Mouse (Mus musculus) midbrain, embryonic 11.5 days (tissue): ENCODE measurements around the gene Adat3. TPM values are rescaled to one million over a fixed set of nuclear protein-coding genes. Genes with fewer than 3 reads are reported as not detected.

Experiments
- ATAC-seq: fragments of 200-750 bp; cut with Nextera tagmentation; 2 replicates; pipeline ENCODE4 v1.8.0; 2017; ENCODE audit warnings: moderate TSS enrichment, moderate library complexity; ENCODE audit not compliant: low FRiP score
- DNase-seq: peaks from one replicate; pipeline ENCODE4 v3.0.0; 2015; ENCODE audit warnings: low spot score; ENCODE audit errors: missing footprints
- H3K27ac ChIP-seq: fragments of 300-500 bp; sonication (generic); 2 replicates; pipeline ENCODE4 v1.5.1; 2014; ENCODE audit warnings: low read depth, low read length
- H3K27me3 ChIP-seq: fragments of 300-500 bp; sonication (generic); 2 replicates; pipeline ENCODE4 v1.6.1; 2014; ENCODE audit warnings: mild to moderate bottlenecking, low read length, moderate library complexity, mixed read lengths; ENCODE audit not compliant: control insufficient read depth, insufficient read depth
- H3K36me3 ChIP-seq: fragments of 300-500 bp; sonication (generic); 2 replicates; pipeline ENCODE4 v1.6.1; 2014; ENCODE audit warnings: mild to moderate bottlenecking, low read length, moderate library complexity, mixed read lengths; ENCODE audit not compliant: control insufficient read depth, insufficient read depth
- H3K4me1 ChIP-seq: fragments of 300-500 bp; sonication (generic); 2 replicates; pipeline ENCODE4 v1.6.1; 2014; ENCODE audit warnings: low read length; ENCODE audit not compliant: control insufficient read depth, insufficient read depth
- H3K4me2 ChIP-seq: fragments of 300-500 bp; sonication (generic); 2 replicates; pipeline ENCODE4 v1.6.1; 2014; ENCODE audit warnings: mild to moderate bottlenecking, moderate library complexity
- H3K4me3 ChIP-seq: fragments of 300-500 bp; sonication (generic); 2 replicates; pipeline ENCODE4 v1.5.1; 2014; ENCODE audit warnings: low read depth, low read length
- H3K9ac ChIP-seq: fragments of 300-500 bp; sonication (generic); 2 replicates; pipeline ENCODE4 v1.6.1; 2014; ENCODE audit warnings: low read length
- H3K9me3 ChIP-seq: fragments of 300-500 bp; sonication (generic); 2 replicates; pipeline ENCODE4 v1.6.1; 2016; ENCODE audit warnings: low read length; ENCODE audit not compliant: control insufficient read depth
- WGBS: fragments of 180-500 bp; shearing (Covaris S2); extraction: QIAGEN DNeasy Blood & Tissue Kit; methylation state at CpG from one replicate; pipeline ENCODE4 v1.1.7; 2014; 5-methylcytosine and 5-hydroxymethylcytosine counted together
- polyA plus RNA-seq: library from polyadenylated mRNA; unstranded; fragments of >200 nt; fragmentation: Nextera tagmentation; extraction: Ambion mirVana; gene quantifications from 2 replicates; pipeline ENCODE4 v1.2.1, GENCODE M21; 2014

Gene Adat3
- polyA plus RNA-seq: 5.4 and 6.9 TPM in 2 replicates

GRCm38 (mm10) chr10:80602698-80603325 is at the start of gene Adat3, which contains the start of gene Scamp4:
Adat3 (plus strand) TSS chr10:80602880.
Scamp4 (plus strand) TSS chr10:80602872.
- Histone ChIP-seq H3K9ac (peak within 1 kb of the TSS; percentile 61), H3K9me3 (no peaks in the 10 kb centered on the region), H3K36me3 (peaks cover 13% of the 10 kb centered on the region), H3K4me1 (peaks cover 14% of the 10 kb centered on the region), H3K4me2 (peak within 1 kb of the TSS; percentile 69), H3K27me3 (no peaks in the 10 kb centered on the region), H3K27ac (peak within 1 kb of the TSS; percentile 55; the same call in 1 of the 2 replicates), H3K4me3 (peak within 1 kb of the TSS; percentile 65)
- peak; percentile 96 for ATAC-seq
- DNase-seq: peak; percentile 99
- WGBS: under 1% methylated on average over 54 of the region's 54 CpGs

- 0 out of 2 replicates have a peak, but pooled peaks cover 3% of the 10 kb centered on the region for H3K36me3 ChIP-seq
- no peaks in the 10 kb centered on the region for H3K9me3 ChIP-seq
- H3K4me3 ChIP-seq: no peak overlapping the region
- WGBS: 92% methylated on average over 8 of the region's 8 CpGs
- ATAC-seq (no peak), DNase-seq (no peak)
- H3K9ac ChIP-seq: no peak overlapping the region
- H3K27ac ChIP-seq: no peak overlapping the region
- no peaks in the 10 kb centered on the region for H3K27me3 ChIP-seq
- H3K4me1 ChIP-seq: no peaks in the 10 kb centered on the region
- no peak overlapping the region for H3K4me2 ChIP-seq
Observed at GRCm38 (mm10) chr10:80553575-80553974, 49.1 kb upstream of the Adat3 start.

GRCm38 (mm10) chr10:80553997-80554396 is 48.7 kb upstream of the Adat3 start:
- no peak overlapping the region for H3K4me3 ChIP-seq
- H3K4me1 ChIP-seq: no peaks in the 10 kb centered on the region
- no peak overlapping the region for H3K27ac ChIP-seq
- no peak overlapping the region for H3K9ac ChIP-seq
- H3K27me3 ChIP-seq: no peaks in the 10 kb centered on the region
- H3K4me2 ChIP-seq: no peak overlapping the region
- 0 out of 2 replicates have a peak, but pooled peaks cover 3% of the 10 kb centered on the region for H3K36me3 ChIP-seq
- 95% methylated on average over 6 of the region's 6 CpGs for WGBS
- no peaks in the 10 kb centered on the region for H3K9me3 ChIP-seq
- no peak for DNase-seq
- ATAC-seq: no peak

GRCm38 (mm10) chr10:80557346-80557965 is 45.2 kb upstream of the Adat3 start:
- no peak overlapping the region for H3K9ac ChIP-seq
- no peaks in the 10 kb centered on the region for H3K9me3 ChIP-seq
- peaks cover 14% of the 10 kb centered on the region for H3K4me1 ChIP-seq
- no peaks in the 10 kb centered on the region for H3K36me3 ChIP-seq
- no peak overlapping the region for H3K4me3 ChIP-seq
- H3K27ac ChIP-seq: no peak overlapping the region
- 45% methylated on average over 5 of the region's 5 CpGs for WGBS
- no peaks in the 10 kb centered on the region for H3K27me3 ChIP-seq
- ATAC-seq: no peak
- DNase-seq: peak; percentile 96
- no peak overlapping the region for H3K4me2 ChIP-seq

- Histone ChIP-seq H3K4me3 (no peak overlapping the region), H3K9ac (no peak overlapping the region), H3K36me3 (no peaks in the 10 kb centered on the region), H3K27me3 (no peaks in the 10 kb centered on the region), H3K4me1 (peaks cover 16% of the 10 kb centered on the region), H3K4me2 (no peak overlapping the region), H3K9me3 (no peaks in the 10 kb centered on the region), H3K27ac (no peak overlapping the region)
- DNase-seq (no peak), ATAC-seq (no peak)
- WGBS: 92% methylated on average over 7 of the region's 7 CpGs
Observed at GRCm38 (mm10) chr10:80559431-80559830, 43.2 kb upstream of the Adat3 start.

- Histone ChIP-seq H3K27me3 (no peaks in the 10 kb centered on the region), H3K4me1 (peaks cover 16% of the 10 kb centered on the region), H3K4me3 (peak overlapping the region; percentile 84), H3K9me3 (no peaks in the 10 kb centered on the region), H3K36me3 (no peaks in the 10 kb centered on the region), H3K4me2 (peak overlapping the region; percentile 84), H3K9ac (peak overlapping the region; percentile 91), H3K27ac (no peak overlapping the region)
- WGBS: 1% methylated on average over 13 of the region's 13 CpGs
- no peak for ATAC-seq
- no peak for DNase-seq
Observed at GRCm38 (mm10) chr10:80560621-80561020, 42.1 kb upstream of the Adat3 start.

GRCm38 (mm10) chr10:80561116-80561944 is 41.4 kb upstream of the Adat3 start, which contains the start of gene Rexo1:
Rexo1 (minus strand) TSS chr10:80561560.
- Histone ChIP-seq H3K4me2 (peak within 1 kb of the TSS; percentile 84), H3K4me1 (peaks cover 16% of the 10 kb centered on the region), H3K36me3 (no peaks in the 10 kb centered on the region), H3K9me3 (no peaks in the 10 kb centered on the region), H3K9ac (peak within 1 kb of the TSS; percentile 91), H3K27me3 (no peaks in the 10 kb centered on the region), H3K27ac (peak within 1 kb of the TSS; percentile 81), H3K4me3 (peak within 1 kb of the TSS; percentile 84)
- DNase-seq: peak; percentile 99
- ATAC-seq: peak; percentile 82
- under 1% methylated on average over 66 of the region's 72 CpGs for WGBS

- H3K9ac ChIP-seq: peak overlapping the region; percentile 32
- peak overlapping the region; percentile 25 for H3K4me2 ChIP-seq
- H3K4me1 ChIP-seq: peaks cover 23% of the 10 kb centered on the region
- H3K4me3 ChIP-seq: peak overlapping the region; percentile 9
- H3K9me3 ChIP-seq: no peaks in the 10 kb centered on the region
- 0 out of 2 replicates have a peak, but pooled peaks cover 2% of the 10 kb centered on the region for H3K36me3 ChIP-seq
- 12% methylated on average over 17 of the region's 17 CpGs for WGBS
- ATAC-seq (peak; percentile 68), DNase-seq (peak; percentile 99)
- H3K27ac ChIP-seq: peak overlapping the region; percentile 64
- no peaks in the 10 kb centered on the region for H3K27me3 ChIP-seq
Observed at GRCm38 (mm10) chr10:80566375-80567092, 36.1 kb upstream of the Adat3 start.
